Mouse (Mus musculus): ENCODE data around the gene Supt3. TPM values are rescaled to one million over a fixed set of nuclear protein-coding genes. Genes with fewer than 3 reads are reported as not detected.

The Supt3 gene
- polyA plus RNA-seq, 1 experiment, result not detected

- Histone ChIP-seq H3K27ac (ENCODE audit: insufficient read depth, low read depth, low read length) (no peak overlapping the region), H3K4me1 (ENCODE audit: control insufficient read depth, insufficient read depth, low read length) (no peaks in the 10 kb centered on the region), H3K4me3 (ENCODE audit: insufficient read depth, low read depth, low read length) (no peak overlapping the region)
- no peak for TF ChIP-seq CTCF (IDR thresholded peaks at IDR 0.05; ENCODE audit: insufficient read depth, low read depth, low read length)
- TF ChIP-seq POLR2A (IDR thresholded peaks at IDR 0.05; ENCODE audit: insufficient read depth, low read depth, low read length), result no peak
- WGBS, result 38% methylated on average over 2 of the region's 2 CpGs
Measured at GRCm38 (mm10) chr17:44770871-44771270, 6.1 kb upstream of the Supt3 start.

- WGBS, result 95% methylated on average over 2 of the region's 2 CpGs
- TF ChIP-seq CTCF (IDR thresholded peaks at IDR 0.05; ENCODE audit: insufficient read depth, low read depth, low read length) (no peak), POLR2A (IDR thresholded peaks at IDR 0.05; ENCODE audit: insufficient read depth, low read depth, low read length) (no peak)
- Histone ChIP-seq H3K4me3 (ENCODE audit: insufficient read depth, low read depth, low read length) (no peak overlapping the region), H3K27ac (ENCODE audit: insufficient read depth, low read depth, low read length) (no peak overlapping the region), H3K4me1 (ENCODE audit: control insufficient read depth, insufficient read depth, low read length) (peaks cover 4% of the 10 kb centered on the region; the same call in 1 of the 2 replicates)
Measured at GRCm38 (mm10) chr17:44772576-44772975, 4.4 kb upstream of the Supt3 start.

- TF ChIP-seq CTCF (IDR thresholded peaks at IDR 0.05; ENCODE audit: insufficient read depth, low read depth, low read length), result no peak
- TF ChIP-seq POLR2A (IDR thresholded peaks at IDR 0.05; ENCODE audit: insufficient read depth, low read depth, low read length), result no peak
- under 1% methylated on average over 35 of the region's 35 CpGs for WGBS
- Histone ChIP-seq H3K27ac (ENCODE audit: insufficient read depth, low read depth, low read length) (peak overlapping the region; percentile 25), H3K4me3 (ENCODE audit: insufficient read depth, low read depth, low read length) (peak overlapping the region; percentile 86), H3K4me1 (ENCODE audit: control insufficient read depth, insufficient read depth, low read length) (peaks cover 4% of the 10 kb centered on the region; the same call in 1 of the 2 replicates)
Measured at GRCm38 (mm10) chr17:44777337-44777804, 419 bp downstream of the Supt3 start.

GRCm38 (mm10) chr17:44778141-44778540, 1.2 kb downstream of the Supt3 start:
- TF ChIP-seq POLR2A (IDR thresholded peaks at IDR 0.05; ENCODE audit: insufficient read depth, low read depth, low read length) (no peak), CTCF (IDR thresholded peaks at IDR 0.05; ENCODE audit: insufficient read depth, low read depth, low read length) (no peak)
- H3K27ac ChIP-seq (ENCODE audit: insufficient read depth, low read depth, low read length), result no peak overlapping the region
- H3K4me1 ChIP-seq (ENCODE audit: control insufficient read depth, insufficient read depth, low read length), result peaks cover 4% of the 10 kb centered on the region; the same call in 1 of the 2 replicates
- H3K4me3 ChIP-seq (ENCODE audit: insufficient read depth, low read depth, low read length), result no peak overlapping the region
- WGBS, result 39% methylated on average over 5 of the region's 5 CpGs

- H3K27ac ChIP-seq (ENCODE audit: insufficient read depth, low read depth, low read length), result no peak overlapping the region
- TF ChIP-seq CTCF (IDR thresholded peaks at IDR 0.05; ENCODE audit: insufficient read depth, low read depth, low read length) (no peak), POLR2A (IDR thresholded peaks at IDR 0.05; ENCODE audit: insufficient read depth, low read depth, low read length) (no peak)
- peaks cover 4% of the 10 kb centered on the region; the same call in 1 of the 2 replicates for H3K4me1 ChIP-seq (ENCODE audit: control insufficient read depth, insufficient read depth, low read length)
- H3K4me3 ChIP-seq (ENCODE audit: insufficient read depth, low read depth, low read length), result no peak overlapping the region
- WGBS, result 74% methylated on average over 4 of the region's 4 CpGs
Measured at GRCm38 (mm10) chr17:44780353-44780752, 3.4 kb downstream of the Supt3 start.

- Histone ChIP-seq H3K27ac (ENCODE audit: insufficient read depth, low read depth, low read length) (no peak overlapping the region), H3K4me3 (ENCODE audit: insufficient read depth, low read depth, low read length) (no peak overlapping the region), H3K4me1 (ENCODE audit: control insufficient read depth, insufficient read depth, low read length) (no peaks in the 10 kb centered on the region)
- WGBS, result 96% methylated on average over 4 of the region's 4 CpGs
- no peak for TF ChIP-seq CTCF (IDR thresholded peaks at IDR 0.05; ENCODE audit: insufficient read depth, low read depth, low read length)
Measured at GRCm38 (mm10) chr17:44782366-44782765, 5.4 kb downstream of the Supt3 start.

- Histone ChIP-seq H3K4me1 (ENCODE audit: control insufficient read depth, insufficient read depth, low read length) (no peaks in the 10 kb centered on the region), H3K27ac (ENCODE audit: insufficient read depth, low read depth, low read length) (no peak overlapping the region), H3K4me3 (ENCODE audit: insufficient read depth, low read depth, low read length) (no peak overlapping the region)
- 90% methylated on average over 2 of the region's 2 CpGs for WGBS
- TF ChIP-seq POLR2A (IDR thresholded peaks at IDR 0.05; ENCODE audit: insufficient read depth, low read depth, low read length) (no peak), CTCF (IDR thresholded peaks at IDR 0.05; ENCODE audit: insufficient read depth, low read depth, low read length) (no peak)
Measured at GRCm38 (mm10) chr17:44783143-44783542, 6.2 kb downstream of the Supt3 start.

- no peak for TF ChIP-seq POLR2A (IDR thresholded peaks at IDR 0.05; ENCODE audit: insufficient read depth, low read depth, low read length)
- Histone ChIP-seq H3K27ac (ENCODE audit: insufficient read depth, low read depth, low read length) (no peak overlapping the region), H3K4me1 (ENCODE audit: control insufficient read depth, insufficient read depth, low read length) (no peaks in the 10 kb centered on the region), H3K4me3 (ENCODE audit: insufficient read depth, low read depth, low read length) (no peak overlapping the region)
- WGBS, result 73% methylated on average over 5 of the region's 5 CpGs
Measured at GRCm38 (mm10) chr17:44788982-44789747, 12.2 kb downstream of the Supt3 start.

GRCm38 (mm10) chr17:44792218-44792917, 15.4 kb downstream of the Supt3 start:
- no peak for TF ChIP-seq CTCF (IDR thresholded peaks at IDR 0.05; ENCODE audit: insufficient read depth, low read depth, low read length)
- no peak for TF ChIP-seq POLR2A (IDR thresholded peaks at IDR 0.05; ENCODE audit: insufficient read depth, low read depth, low read length)
- Histone ChIP-seq H3K4me3 (ENCODE audit: insufficient read depth, low read depth, low read length) (no peak overlapping the region), H3K27ac (ENCODE audit: insufficient read depth, low read depth, low read length) (no peak overlapping the region), H3K4me1 (ENCODE audit: control insufficient read depth, insufficient read depth, low read length) (no peaks in the 10 kb centered on the region)
- 85% methylated on average over 12 of the region's 12 CpGs for WGBS
